Mouse (Mus musculus) frontal cortex, postnatal 14 days (tissue): ENCODE measurements at regions not wholly inside any gene's neighbourhood (a gene's known extent, or its start where the extent isn't known, plus 50 kb on each side); places are given as distances from the start of the nearest gene placed in this dataset.
"Not testable (repeated sequence)": the region's sequence is repeated elsewhere in the genome, so short reads cannot be mapped to it uniquely, and the experiment has no call there.

ENCODE experiments used
- DNase-seq, 2 experiments: peaks; one replicate each; pipeline ENCODE4 v3.0.0; 2022; ENCODE audit warnings: low spot score in 2 of 2

GRCm38 (mm10) chr17:7538402-7539087 is 153.3 kb upstream of the Unc93a2 start:
- DNase-seq, result no peak

GRCm38 (mm10) chr17:7537618-7538266 is 152.5 kb upstream of the Unc93a2 start:
- DNase-seq, result no peak

DNA sequence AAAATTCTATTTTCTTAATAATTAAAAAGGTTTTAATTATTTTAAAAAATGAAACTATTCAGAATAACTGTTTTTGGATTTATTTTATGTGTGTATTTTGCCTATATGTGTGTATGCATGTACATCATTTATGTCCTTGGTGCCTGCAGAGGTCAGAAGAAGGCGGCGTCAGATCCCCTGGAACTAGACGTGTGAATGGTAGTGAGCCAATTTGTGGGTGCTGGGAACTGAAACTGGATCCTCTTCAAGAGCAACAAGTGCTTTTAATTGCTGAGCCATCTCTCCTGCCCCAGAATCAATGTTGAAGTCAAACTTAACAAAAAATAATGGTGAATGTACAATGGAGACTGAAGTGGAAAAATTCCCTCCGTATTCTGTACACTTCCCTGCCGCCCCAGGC is 151.9 kb upstream of the Unc93a2 start:
- DNase-seq, result no peak

DNA sequence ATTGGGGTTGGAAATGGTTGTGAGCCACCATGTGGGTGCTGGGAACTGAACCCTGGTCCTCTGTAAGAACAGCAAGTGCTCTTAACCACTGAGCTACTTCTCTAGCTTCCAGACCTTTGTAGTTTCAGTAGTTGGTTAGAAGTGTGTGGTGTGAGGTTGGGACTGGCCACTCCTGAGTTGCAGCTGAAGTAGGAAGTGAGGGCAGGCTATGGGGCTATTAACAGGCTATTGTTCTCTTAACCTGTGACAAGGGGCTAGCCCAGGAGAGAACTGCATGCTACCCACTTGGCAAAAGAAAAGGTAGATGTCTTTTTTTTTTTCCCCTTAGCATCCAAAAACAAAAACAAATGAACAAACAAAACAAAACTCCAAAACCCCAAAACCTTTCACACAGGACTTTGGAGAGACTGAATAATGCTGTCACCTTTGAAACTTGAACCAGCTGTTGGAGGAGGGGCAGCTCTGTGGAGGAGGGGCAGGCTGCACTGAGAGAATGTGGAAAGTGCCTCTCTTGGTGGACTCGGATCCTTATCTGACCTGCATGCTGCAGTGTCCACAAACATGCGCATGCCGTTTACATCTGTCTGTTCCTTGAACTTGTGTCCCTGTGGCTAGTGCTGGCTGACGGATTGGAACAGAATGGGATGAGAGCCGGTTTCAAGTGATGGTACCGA is 149.3 kb upstream of the Unc93a2 start:
- no peak for DNase-seq

GRCm38 (mm10) chr17:7533552-7533951 is 148.3 kb upstream of the Unc93a2 start:
- DNase-seq, result no peak

DNA sequence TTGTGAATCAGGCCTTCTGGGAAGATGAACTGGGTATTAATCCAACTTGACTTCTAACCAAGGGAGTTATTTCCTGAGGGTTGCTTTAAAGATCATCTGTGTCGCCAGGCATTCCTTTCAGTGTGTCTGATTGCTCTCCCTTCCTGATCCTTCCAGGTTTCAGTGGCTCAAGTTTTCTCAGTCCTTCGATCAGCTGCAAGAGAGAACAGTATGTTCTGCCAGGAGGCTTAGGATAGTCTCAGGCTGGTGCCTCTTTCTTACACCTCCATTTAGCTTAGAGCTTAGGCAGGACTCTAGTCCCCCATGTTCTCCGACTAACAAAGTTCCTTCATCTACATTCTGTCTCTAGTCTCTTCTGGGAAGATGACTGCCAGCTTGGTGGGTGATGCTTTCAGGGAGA is 147.4 kb upstream of the Unc93a2 start:
- DNase-seq, result no peak

GRCm38 (mm10) chr17:7529304-7529703 is 144.0 kb upstream of the Unc93a2 start:
- DNase-seq, result no peak

DNA sequence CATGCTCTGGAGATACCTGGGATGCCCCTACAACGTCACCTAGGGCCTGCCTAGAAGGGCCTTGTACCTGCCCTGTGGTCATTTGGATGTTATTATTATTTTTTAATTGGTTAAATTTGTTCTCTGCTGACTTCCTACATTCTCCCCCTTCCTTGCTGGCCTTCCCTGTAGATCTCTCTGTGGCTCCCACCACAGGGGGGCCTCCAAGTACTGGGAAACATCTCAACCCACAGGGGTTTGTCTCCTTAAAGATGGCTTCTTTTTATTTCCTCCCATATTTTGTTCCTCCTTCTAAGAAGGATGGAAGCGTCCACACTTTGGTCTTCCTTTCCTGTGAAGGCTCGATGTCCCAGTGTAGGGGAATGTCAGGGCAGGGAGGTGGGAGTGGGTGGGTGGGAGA is 142.4 kb upstream of the Unc93a2 start:
- DNase-seq, result no peak

GRCm38 (mm10) chr17:7524497-7524896 is 139.2 kb upstream of the Unc93a2 start:
- not testable (repeated sequence) for DNase-seq

- DNase-seq, result no peak
These were observed 135.9 kb upstream of the Unc93a2 start for GRCm38 (mm10) chr17:7521127-7521526.
